Mouse (Mus musculus) layer of hippocampus, adult 11-12 months (tissue): ENCODE data around the gene Etnk2.

Experiments
- DNase-seq: peaks from one replicate; pipeline ENCODE4 v3.0.0; 2022; ENCODE audit warnings: low spot score

Gene Etnk2

GRCm38 (mm10) chr1:133417113-133417512 lies 53.7 kb downstream of the Etnk2 start:
- DNase-seq = no peak

- no peak for DNase-seq
These were observed 54.2 kb downstream of the Etnk2 start for GRCm38 (mm10) chr1:133417539-133417938.

- peak; percentile 21 for DNase-seq
These were observed 54.9 kb downstream of the Etnk2 start for GRCm38 (mm10) chr1:133418164-133418800.

- DNase-seq = no peak
These were observed 55.9 kb downstream of the Etnk2 start for GRCm38 (mm10) chr1:133419178-133419834.

GRCm38 (mm10) chr1:133420491-133420890 lies 57.1 kb downstream of the Etnk2 start:
- DNase-seq = no peak

GRCm38 (mm10) chr1:133421061-133421460 lies 57.7 kb downstream of the Etnk2 start:
- no peak for DNase-seq

- DNase-seq = no peak
These were observed 58.7 kb downstream of the Etnk2 start for GRCm38 (mm10) chr1:133421975-133422570.

- no peak for DNase-seq
These were observed 59.3 kb downstream of the Etnk2 start for GRCm38 (mm10) chr1:133422615-133423161.

- no peak for DNase-seq
These were observed 59.8 kb downstream of the Etnk2 start for GRCm38 (mm10) chr1:133423166-133423542.

- peak; percentile 21 for DNase-seq
These were observed 60.4 kb downstream of the Etnk2 start, which contains the start of gene Sox13 for GRCm38 (mm10) chr1:133423543-133424480. TSS of gene Sox13 (minus strand) at chr1:133424377.

GRCm38 (mm10) chr1:133424547-133425140 lies 61.3 kb downstream of the Etnk2 start:
- DNase-seq = no peak
